Mouse (Mus musculus) gastrocnemius, adult 2 months (tissue): ENCODE data around the gene Gm20479. TPM values are rescaled to one million over a fixed set of nuclear protein-coding genes. Genes with fewer than 3 reads are reported as not detected.

ENCODE experiments used
- DNase-seq: peaks from one replicate; pipeline ENCODE4 v3.0.0; 2022
- H3K27ac ChIP-seq: fragments of 200-600 bp; 2 replicates; pipeline ENCODE4 v1.8.1; 2022; ENCODE audit warnings: mild to moderate bottlenecking
- H3K4me3 ChIP-seq: fragments of 200-600 bp; 2 replicates; pipeline ENCODE4 v1.8.1; 2022; ENCODE audit warnings: mild to moderate bottlenecking, moderate library complexity
- CTCF ChIP-seq: fragments of 200-600 bp; IDR thresholded peaks from 2 replicates; pipeline ENCODE4 v1.8.1; 2022; ENCODE audit warnings: antibody characterized with exemption, mild to moderate bottlenecking, moderate library complexity
- intact Hi-C: fragments of 180-260 bp; cut with DNase I; formaldehyde crosslinking; loops from one replicate; pipeline ENCODE4 v1.15.1; 2025
- total RNA-seq, 2 experiments: library from RNA; stranded (reverse); gene quantifications; 2 replicates each; pipeline ENCODE4 v1.2.3; 2021

The Gm20479 gene
- total RNA-seq, 2 experiments from 2014 or later, result not detected

DNA sequence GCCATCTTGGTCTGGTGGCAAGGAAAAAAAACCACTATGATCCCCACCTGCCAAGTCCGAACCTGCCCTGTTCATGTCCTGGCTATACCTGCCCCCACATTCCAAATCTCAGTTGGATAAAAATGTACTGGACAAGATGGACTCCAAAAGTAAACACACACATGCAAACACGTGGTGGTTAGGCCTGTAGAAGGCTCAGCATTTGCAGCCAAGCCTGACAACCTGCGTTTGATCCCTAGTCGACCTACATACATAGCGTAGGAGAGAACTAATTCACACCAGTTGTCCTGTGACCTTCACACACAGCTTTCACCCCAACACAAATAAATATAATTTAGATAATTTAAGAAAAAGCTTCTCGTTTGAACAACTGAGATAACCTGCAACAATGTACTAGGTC, 3.5 kb upstream of the Gm20479 start:
- DNase-seq, result no peak
- TF ChIP-seq CTCF, result no peak
- H3K4me3 ChIP-seq, result peak overlapping the region; percentile 71
- no peak overlapping the region for H3K27ac ChIP-seq
- intact Hi-C loops, result no loop called here

DNA sequence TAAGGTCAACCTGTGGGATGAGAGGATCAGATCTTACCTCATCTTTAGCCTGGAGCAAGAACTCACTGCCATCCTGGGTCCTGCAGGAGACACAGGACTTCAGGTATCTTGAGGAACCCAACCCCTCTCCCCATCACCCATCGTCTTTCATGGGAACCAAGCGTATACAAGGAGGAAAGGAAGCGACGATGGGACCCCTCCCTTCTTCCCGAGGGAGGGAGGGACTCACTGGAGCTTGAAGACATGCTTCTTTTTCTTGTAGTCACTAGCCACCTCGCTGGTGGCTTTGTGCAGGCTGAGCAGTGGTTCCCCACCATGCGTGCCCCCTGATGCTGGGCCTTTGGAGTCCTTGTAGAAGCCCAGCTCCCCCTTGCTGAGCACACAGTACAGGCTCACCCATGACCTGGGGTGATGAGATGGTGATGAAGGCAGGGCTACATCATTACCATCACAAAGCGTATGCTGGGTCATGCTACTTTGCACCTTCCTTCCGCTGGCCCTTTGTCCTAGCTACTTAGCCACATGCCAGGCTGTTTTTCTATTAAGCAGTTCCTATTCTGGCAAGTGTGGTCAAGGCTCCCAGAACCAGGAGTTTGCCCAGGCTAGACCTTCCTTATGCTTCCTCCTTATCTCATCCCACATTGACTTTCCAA, 2.6 kb upstream of the Gm20479 start:
- DNase-seq, result no peak
- Histone ChIP-seq H3K27ac (no peak overlapping the region), H3K4me3 (no peak overlapping the region)
- no peak for TF ChIP-seq CTCF
- intact Hi-C loops, result no loop called here

DNA sequence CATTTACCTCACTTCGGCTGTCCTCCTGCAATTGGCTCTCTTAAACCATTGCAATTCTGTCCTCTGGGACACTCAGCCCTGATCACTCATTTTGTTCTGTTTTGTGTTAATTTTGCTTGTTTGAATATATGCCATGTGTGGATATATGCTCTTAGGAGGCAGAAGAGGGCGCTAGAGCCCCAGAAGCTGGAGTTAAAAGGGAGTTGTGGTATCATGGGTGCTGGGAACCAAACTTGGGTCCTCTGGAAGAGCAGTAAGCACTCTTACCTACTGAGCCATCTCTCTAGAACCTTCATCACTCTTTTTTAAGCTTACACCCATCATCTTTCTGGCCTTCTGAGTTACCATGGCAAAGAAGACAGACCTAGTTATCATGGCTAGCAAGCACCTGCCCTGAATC, 1.9 kb upstream of the Gm20479 start:
- Histone ChIP-seq H3K27ac (no peak overlapping the region), H3K4me3 (no peak overlapping the region)
- intact Hi-C loops, result no loop called here
- TF ChIP-seq CTCF, result no peak
- no peak for DNase-seq

DNA sequence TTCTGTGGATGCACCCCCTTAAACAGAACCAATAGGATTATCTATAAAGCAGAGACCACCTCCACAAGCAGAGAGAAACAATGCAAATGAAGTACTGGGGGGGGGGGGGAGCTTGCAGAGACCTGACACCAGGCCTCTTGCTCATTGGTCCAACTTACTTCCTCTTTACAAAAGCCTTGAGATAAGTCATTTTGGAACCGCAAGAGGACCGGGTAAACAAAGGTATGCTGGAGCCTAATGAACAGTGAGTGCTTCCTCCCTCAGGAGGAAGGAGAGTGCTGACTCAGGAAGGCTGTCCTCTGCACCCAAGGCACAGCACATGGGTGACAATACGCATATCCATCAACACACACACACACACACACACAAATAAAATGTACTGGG, 368 bp upstream of the Gm20479 start:
- TF ChIP-seq CTCF, result no peak
- no peak overlapping the region for H3K27ac ChIP-seq
- DNase-seq, result no peak
- intact Hi-C loops, result no loop called here
- H3K4me3 ChIP-seq, result no peak overlapping the region

DNA sequence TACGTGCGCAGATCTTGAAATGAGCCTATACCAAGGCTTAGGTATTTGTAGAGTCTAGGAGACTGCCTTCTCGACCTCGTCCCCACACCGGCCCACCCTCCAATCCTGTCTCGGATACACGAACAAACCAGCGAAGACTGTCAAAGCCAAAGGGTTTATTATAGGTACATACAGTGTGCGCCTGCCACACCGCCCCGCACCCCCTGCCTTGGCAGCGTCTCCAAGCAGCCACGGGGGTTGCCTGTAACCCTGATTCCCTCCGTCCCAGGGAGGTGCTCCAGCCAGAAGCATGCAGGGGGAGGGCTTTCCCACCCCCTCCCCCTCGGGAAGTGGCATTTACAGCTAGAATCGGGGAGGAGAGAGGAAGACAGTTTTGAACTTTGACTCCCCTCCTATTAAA, 971 bp downstream of the Gm20479 start:
- Histone ChIP-seq H3K27ac (peak overlapping the region; percentile 63), H3K4me3 (peak overlapping the region; percentile 87)
- intact Hi-C loops, result no loop called here
- peak; percentile 46 for DNase-seq
- TF ChIP-seq CTCF, result no peak

DNA sequence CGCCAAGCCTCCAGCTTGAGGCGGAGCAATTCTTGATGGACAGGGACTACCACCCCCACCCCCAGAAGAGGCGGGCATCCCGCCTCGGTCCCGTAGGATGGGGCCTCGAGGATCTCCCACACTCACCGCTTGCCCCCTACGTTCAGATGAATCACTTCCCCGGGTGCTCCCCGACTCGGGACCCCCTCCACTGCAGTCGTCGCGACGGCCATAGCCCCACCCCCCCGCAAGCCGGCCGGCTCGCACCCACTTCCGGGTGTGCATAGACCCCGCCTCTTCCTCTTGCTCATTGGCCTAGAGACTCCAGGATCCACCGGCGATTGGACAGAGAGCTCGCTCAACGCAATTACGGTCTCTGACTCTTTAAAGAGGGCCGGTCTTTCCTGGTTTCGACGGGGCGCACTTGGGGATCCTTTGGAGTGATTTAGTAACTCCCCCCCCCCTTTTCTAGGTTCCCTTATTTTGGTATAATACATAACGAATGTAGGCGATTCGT, 1.4 kb downstream of the Gm20479 start, which contains the start of gene Shkbp1:
TSS of gene Shkbp1 (minus strand) at position 275 of the 496 bp plus-strand sequence.
- TF ChIP-seq CTCF, result no peak
- intact Hi-C loops, result loop anchor here (2.0 kb wide), 1 partner anchor 19 kb away; the partner anchor contains the start of gene Ltbp4
- peak; percentile 91 for DNase-seq
- Histone ChIP-seq H3K4me3 (peak within 1 kb of the TSS; percentile 87), H3K27ac (peak within 1 kb of the TSS; percentile 79)

DNA sequence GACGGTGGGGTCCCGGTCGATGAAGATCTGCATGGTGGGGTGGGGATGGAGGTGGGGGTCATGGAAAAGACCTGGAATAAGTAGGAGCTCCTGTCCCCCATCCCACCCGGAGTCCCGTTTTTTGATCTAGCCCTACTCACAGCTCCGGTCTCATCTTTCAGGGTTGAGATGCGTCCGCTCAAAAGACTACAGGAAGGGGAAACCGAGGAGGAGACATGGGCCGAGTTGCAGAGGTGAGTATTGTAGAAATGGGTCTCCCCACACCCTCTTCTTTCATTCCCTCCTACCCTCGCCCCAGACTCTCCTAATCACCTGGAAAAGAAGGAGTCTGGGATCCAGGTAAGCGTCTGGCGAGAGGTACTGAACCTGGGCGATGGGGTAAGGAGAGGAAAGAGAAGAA, 2.0 kb downstream of the Gm20479 start:
- DNase-seq, result no peak
- intact Hi-C loops, result loop anchor here (2.0 kb wide), 1 partner anchor 18 kb away; the partner anchor contains the start of gene Ltbp4
- Histone ChIP-seq H3K27ac (peak overlapping the region; percentile 79), H3K4me3 (peak overlapping the region; percentile 87)
- no peak for TF ChIP-seq CTCF

DNA sequence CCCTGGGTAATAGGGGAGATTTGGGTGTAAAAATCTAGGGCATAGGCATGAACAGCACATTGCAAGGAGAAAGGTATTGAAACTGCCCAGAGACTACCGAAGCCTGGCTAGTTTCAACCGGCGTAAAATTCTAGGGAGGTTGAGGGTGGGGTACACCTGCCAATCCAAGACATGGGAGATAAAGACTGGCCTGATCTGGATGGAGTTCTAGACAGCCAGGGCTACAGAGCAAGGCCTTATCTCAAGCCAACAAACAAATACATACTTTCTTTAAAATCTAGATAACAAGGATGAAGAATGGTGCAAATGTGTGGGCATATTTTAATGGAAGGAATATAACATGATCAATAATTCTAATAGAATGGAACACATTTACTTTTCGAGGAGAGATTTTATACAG, 2.4 kb downstream of the Gm20479 start:
- no peak overlapping the region for H3K27ac ChIP-seq
- intact Hi-C loops, result loop anchor here (2.0 kb wide), 1 partner anchor 18 kb away; the partner anchor contains the start of gene Ltbp4
- no peak for DNase-seq
- no peak for TF ChIP-seq CTCF
- H3K4me3 ChIP-seq, result no peak overlapping the region

DNA sequence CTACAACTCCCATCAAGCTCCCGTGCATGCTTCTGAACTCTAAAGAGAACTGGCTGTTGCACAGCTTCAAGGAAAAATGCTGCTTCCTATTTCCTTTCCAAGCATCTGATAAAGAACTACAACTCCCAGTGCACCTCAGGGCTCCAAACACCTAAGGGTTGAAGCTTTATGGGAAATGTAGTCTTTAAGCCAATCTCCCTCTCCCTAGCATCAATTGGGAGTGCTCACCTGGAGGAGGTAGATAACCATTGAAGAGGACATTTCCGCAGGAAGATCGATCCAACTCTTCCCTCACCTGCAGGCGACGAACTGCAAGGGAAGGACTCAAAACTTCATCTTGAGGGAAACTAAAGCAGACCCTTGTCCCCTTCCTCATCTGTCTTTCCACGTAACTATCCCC, 3.1 kb downstream of the Gm20479 start:
- no peak for TF ChIP-seq CTCF
- intact Hi-C loops, result loop anchor here (2.0 kb wide), 1 partner anchor 17 kb away; the partner anchor contains the start of gene Ltbp4
- no peak overlapping the region for H3K27ac ChIP-seq
- no peak for DNase-seq
- no peak overlapping the region for H3K4me3 ChIP-seq

DNA sequence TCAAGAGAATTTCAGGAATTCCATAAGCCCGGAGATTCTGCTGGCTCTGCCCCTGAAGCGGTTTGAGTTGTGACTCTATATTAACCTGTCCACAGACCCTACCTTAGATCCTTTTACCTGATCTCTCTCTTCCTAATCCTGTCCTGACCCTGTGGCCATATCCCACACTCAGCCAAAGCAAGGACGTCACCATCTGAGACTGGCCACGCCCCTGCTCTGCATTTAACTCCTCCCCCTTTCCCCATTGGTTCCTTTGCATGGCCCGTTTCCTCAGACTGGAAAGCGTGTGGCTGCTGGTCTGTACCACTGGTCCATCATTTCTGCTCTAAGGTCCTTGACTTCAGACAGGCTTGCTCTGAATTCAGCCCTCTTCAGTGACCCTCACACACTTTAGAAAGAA, 11.8 kb downstream of the Gm20479 start:
- no peak for DNase-seq
- Histone ChIP-seq H3K27ac (no peak overlapping the region), H3K4me3 (no peak overlapping the region)
- TF ChIP-seq CTCF, result no peak
- intact Hi-C loops, result no loop called here

DNA sequence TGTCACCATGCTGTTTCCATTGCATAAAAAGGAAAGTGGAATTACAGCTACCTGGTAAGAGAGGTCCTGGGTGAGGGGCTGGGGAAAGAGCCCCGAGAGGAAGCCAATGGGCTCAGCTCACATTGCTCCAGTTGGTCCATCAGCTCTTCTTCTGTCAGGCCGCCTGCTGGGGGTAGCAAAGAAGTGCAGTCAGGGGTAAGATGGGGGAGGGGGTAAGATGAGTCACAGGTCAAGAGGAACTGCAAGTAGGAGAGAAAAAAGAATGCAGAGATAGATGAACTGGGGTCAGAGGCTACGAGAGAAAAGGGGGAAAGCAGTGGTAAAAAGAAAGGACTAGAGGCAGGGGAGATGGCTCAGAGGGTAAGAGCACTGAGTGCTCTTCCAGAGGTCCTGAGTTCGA, 14.6 kb downstream of the Gm20479 start:
- H3K27ac ChIP-seq, result no peak overlapping the region
- intact Hi-C loops, result no loop called here

DNA sequence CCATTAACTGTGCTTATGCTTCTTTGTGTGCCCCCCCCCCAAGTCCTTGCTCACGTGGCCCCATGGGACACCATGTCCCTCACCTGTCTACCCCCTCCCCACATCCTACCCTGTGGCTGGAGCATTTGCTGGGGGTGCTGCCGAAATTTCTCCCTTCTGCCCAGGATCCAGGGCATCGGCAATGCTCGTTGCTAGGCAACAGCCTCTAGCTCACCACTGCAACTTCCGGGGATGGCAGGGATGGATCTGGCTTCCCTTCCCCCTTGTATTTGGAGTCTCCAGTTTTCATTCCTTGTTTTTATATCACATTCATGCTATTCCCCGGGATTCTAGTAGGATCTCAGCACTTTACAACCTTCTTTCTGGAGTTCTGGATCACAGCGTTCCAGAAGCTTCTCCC, 17.7 kb downstream of the Gm20479 start:
- no peak overlapping the region for H3K4me3 ChIP-seq
- intact Hi-C loops, result loop anchor here (5.0 kb wide), 3 partner anchors 63 to 388 kb away; partner anchors contain the start of genes Blvrb and Sptbn4
- no peak for TF ChIP-seq CTCF
- no peak for DNase-seq
- H3K27ac ChIP-seq, result no peak overlapping the region

More for the DNA sequence above, 14.6 kb downstream of the Gm20479 start:
- H3K4me3 ChIP-seq, result no peak overlapping the region
- TF ChIP-seq CTCF, result no peak
- no peak for DNase-seq

DNA sequence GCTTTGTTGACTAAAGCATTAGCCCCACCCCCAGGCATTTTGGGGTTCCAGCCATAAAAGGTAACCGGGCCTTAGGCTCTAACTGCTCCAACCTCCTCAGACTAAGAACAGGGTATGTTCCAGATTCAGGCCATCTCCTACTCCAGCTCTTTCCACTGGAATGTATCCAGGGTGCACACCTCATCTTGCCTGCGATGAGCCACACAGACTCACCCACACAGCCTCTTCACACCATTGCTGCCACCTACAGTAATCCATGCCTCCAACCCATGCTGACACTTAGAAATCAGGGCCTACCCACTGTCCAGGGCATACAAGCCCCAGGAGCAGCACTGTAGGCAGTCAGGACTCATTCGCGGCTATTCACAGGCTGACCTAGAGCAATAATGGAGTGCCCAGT, 18.1 kb downstream of the Gm20479 start:
- no peak overlapping the region for H3K4me3 ChIP-seq
- intact Hi-C loops, result loop anchor here (5.0 kb wide), 3 partner anchors 63 to 388 kb away; partner anchors contain the start of genes Blvrb and Sptbn4
- H3K27ac ChIP-seq, result no peak overlapping the region
- no peak for DNase-seq
- TF ChIP-seq CTCF, result no peak
